Mouse (Mus musculus) retina, embryonic 14.5 days (tissue): Measurements from ENCODE around the gene Tubb5.
"Not testable (repeated sequence)": the region's sequence is repeated elsewhere in the genome, so short reads cannot be mapped to it uniquely, and the experiment has no call there.

ENCODE experiments used
- DNase-seq: peaks from one replicate; pipeline ENCODE4 v3.0.0-alpha.2; 2015; ENCODE audit warnings: low spot score

Tubb5 gene

DNA sequence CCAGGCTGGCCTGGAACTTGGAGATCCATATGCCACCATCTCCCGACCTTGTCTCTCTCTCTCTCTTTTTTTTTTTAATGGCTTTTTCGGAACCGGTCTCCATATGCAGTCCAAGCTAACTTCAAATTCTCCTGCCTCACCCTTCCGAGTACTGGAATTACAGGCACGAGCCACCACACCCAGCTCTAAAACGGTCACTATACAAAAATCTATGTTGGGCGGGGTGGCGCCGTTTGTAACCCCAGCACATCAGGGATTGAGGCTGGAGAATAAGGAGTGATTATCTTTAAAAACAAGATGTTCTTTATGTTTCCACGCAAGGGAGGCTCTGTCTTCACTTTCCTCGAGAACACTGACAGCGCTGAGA is 22.7 kb upstream of the Tubb5 start:
- DNase-seq = no peak

DNA sequence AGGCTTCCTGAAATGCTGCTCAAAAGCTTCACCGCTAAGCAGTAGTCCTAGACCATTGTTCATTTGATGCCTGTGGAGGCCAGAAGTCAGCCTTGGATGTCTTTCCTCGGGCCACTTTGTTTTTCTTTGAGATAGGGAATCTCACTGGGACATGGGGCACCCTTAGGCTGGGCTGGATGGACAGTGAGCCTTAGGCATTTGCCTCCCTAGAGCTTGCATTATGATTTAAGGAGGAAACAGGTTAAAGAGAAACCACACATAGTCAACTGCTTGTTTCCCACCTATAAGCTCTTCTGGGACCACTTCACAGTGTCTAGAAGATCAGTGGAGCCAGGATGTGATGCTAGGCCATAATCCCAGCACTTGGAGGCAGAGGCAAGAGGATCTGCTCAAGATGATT is 21.7 kb upstream of the Tubb5 start:
- DNase-seq = no peak

DNA sequence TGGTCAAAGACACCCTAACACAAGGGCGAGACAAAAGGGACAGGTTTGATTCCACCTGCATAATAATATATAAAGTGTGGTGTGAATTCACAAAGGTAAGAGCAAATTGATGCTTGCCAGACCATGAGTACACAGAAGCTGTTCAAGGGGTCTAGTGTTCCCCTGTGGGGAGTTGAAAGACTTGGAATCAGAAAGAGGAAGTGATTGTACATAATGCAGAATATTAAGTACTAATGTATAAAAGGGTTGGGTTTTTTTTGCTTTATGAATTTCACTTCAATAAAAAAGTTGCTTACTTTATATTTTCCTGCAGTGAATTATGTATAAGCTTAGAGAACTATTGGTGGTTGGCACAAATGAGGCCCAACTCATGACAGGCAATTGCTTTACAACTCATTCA is 21.3 kb upstream of the Tubb5 start:
- DNase-seq = no peak

DNA sequence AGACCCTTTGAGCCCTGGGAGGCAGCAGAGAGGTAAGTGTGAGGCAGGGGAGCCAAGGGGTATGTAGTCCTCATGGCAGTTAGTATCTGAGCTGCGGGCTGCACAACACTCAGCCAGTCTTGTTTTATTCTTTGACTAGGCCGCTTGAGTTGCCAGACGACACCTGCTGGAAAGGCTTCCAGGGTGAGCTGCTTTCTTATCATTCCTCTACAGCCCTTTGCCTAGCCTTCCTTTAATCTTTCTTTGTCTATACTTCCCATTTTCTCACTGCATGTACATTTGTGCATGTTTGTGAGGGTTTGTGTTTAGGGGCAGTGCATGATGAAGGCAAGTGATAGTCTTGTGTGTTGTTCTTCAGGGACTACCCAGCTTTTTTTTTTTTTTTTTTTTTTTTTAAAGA is 12.9 kb upstream of the Tubb5 start:
- DNase-seq = no peak

DNA sequence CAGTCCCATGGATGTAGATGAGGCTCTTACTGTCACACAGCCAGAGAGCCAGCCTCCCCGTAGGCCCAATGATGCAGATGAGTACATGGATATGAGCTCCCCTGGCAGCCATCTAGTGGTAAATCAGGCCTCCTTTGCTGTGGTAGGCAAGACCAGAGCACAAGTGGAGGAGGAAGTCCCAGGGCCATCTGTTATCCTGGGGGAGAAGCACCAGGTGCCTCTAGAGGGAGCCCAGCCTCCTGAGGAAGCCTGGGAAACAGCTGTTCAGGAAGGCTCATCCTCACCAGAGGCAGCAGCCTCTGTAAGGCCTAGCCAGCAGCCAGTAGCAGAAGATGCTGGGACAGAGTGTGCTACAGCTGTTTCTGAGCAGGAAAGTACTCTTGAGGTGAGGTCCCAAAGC is 10.0 kb upstream of the Tubb5 start:
- no peak for DNase-seq

DNA sequence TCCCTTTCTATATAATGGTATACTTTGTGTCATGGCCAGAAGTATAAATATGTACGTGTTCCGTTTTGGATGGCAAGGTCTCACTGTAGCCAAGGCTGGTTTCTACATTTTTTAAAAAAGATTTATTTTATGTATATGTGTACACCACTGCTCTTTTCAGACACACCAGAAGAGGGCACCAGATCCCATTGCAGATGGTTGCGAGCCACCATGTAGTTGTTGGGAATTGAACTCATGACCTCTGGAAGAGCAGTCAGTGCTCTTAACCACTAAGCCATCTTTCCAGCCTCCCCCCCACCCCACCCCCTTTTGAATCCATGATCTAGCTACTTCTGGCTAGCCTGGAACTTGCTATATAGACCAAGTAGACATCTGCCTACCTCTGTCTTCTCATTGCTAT is 5.4 kb upstream of the Tubb5 start:
- DNase-seq = no peak

DNA sequence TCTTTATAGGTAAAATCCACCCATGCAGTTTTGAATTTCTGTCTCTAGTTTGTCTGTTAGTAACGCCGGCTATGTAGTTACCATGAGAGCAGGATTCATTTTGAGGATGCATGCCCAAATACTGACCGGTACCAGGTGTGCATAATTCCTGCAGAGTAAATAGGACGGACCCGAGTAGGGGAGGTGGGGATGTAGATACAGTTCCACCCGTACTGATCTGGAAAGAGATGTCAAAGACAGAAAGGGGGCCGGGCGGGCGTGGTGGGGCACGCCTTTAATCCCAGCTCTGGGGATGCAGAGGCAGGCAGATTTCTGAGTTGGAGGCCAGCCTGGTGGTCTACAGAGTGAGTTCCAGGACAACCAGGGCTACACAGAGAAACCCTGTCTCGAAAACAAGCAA is 3.9 kb upstream of the Tubb5 start:
- DNase-seq = no peak

DNA sequence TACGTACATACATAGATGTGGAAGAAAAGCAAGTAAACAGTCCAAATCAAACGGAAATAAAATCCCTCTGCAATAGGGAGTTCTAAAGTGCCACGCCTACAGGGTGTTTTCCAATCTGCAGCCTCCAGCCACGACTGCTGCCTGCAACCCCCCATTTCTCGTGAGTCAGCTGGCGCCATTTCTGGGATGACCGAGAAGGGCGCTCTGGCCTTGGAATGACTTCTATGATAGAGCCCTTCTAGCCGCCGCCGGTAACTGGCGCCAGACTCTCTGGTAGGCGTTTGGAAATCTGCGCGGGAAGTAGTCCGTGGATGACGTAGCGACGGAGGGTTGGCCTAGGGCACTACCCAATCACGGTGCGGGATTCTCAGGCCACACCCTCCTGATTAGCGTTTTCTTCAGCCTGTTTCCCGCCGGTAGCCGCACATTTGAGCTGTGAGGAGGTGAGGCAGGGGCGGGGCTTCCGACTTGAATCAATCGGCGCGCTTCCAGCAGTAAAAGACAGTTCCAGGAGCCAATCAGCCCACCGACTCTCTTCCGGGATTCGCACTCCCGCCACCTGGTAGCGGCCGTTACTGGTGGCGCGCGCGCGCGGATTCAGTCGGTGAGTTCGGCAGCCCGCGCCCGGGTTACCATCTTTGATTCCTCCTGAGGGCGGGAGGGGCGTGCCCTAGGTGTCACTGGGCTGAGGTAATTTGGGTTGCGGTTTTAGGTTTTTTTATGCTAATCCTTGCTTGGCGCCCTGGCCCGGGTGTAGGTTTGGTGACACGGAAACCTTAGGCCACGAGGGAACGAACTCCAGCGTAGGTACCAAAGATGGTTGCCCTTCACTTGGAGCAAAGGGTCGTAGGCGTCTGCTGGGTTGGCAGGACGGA is 3.2 kb upstream of the Tubb5 start, which contains the start of gene Mdc1:
Gene Mdc1 (plus strand): TSS at position 440 of the 875 bp plus-strand sequence.
- peak; percentile 100 for DNase-seq

DNA sequence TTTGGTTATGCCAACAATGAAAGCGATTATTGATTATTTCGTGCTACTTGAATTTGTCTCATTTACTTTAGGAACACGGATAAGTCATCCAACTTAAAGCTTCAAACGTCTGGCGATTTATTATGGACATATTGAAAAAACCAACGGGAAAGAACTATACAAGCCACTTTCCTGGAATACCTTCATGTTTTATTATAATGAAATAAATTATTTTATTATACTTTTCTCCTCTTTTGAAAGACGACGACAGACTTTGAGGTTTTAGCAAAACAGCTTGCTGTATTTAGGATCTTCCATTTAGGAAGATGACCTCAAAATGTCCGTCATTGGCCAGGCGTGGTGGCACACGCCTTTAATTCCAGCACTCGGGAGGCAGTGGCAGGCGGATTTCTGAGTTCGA is 2.5 kb upstream of the Tubb5 start:
- no peak for DNase-seq

DNA sequence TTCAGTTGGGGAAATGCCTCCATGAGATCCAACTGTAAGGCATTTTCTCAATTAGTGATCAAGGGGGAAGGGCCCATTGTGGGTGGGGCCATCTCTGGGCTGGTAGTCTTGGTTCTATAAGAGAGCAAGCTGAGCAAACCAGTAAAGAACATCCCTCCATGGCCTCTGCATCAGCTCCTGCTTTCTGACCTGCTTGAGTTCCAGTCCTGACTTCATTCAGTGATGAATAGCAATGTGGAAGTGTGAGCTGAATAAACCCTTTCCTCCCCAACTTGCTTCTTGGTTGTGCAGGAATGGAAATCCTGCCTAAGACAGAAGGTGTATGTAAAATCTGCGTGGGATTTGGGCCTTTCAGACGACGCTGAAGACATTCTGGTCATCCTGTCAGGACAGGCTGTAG is 896 bp upstream of the Tubb5 start:
- not testable (repeated sequence) for DNase-seq

DNA sequence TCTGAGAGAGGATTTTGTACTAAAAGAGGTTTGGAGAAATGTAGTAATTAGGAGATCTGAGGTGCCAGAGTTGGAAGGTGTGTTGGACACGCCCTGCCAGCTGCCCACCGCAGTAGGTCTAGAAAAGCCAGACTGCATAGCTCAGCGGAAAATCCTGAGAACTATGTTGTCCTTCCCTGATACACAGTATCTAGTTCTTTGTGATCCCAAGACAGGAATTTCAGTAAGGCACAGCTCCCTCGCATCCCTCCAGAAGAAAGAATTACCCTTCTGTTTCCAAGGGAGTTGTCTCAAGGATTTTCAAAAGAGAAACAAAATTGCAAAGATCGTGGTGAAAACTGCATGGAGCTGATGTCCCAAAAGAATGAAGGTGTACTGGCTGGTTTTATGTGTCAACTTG is 464 bp upstream of the Tubb5 start:
- no peak for DNase-seq

DNA sequence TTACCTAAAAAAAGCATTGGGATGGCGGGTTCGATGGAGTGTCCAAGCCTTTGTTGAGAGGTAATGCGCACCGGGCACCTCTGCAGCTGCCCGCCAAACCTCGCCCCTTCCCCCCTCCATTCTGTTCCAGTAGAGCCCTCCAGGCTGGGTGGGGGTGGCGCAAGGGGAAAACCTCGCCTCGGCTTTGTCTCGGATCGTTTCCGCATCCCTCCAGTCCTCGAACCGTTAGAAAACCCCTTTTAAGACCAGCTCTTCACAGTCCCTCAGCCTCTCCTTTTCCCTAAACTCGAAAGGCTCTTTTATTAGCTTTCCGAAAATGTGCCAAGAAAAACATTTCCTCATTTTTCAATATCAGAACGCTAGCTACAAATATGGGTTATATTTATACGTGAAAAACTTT is 619 bp downstream of the Tubb5 start:
- DNase-seq = peak; percentile 74

DNA sequence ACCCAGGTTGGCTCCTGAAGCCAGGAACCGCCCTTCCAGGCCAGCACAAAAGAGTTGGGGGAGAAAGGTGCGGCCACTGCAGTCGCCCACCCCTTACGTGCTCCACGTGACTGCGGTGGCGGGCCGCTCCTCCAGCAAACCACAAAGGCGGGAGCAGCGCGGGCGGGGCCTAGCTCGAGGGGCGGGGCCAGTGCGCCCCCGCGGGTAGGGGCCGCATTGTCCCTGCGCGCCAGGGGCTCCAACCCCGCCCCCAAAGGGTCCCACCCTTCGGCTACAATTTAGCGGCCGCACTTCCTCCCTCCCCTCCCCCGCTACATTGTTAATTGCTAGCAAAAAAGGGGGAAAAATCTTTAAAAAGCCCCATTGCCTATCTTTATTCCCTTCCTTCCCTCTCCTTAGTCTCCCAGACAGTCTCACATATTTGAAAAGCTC is 1.1 kb downstream of the Tubb5 start:
- peak; percentile 94 for DNase-seq

DNA sequence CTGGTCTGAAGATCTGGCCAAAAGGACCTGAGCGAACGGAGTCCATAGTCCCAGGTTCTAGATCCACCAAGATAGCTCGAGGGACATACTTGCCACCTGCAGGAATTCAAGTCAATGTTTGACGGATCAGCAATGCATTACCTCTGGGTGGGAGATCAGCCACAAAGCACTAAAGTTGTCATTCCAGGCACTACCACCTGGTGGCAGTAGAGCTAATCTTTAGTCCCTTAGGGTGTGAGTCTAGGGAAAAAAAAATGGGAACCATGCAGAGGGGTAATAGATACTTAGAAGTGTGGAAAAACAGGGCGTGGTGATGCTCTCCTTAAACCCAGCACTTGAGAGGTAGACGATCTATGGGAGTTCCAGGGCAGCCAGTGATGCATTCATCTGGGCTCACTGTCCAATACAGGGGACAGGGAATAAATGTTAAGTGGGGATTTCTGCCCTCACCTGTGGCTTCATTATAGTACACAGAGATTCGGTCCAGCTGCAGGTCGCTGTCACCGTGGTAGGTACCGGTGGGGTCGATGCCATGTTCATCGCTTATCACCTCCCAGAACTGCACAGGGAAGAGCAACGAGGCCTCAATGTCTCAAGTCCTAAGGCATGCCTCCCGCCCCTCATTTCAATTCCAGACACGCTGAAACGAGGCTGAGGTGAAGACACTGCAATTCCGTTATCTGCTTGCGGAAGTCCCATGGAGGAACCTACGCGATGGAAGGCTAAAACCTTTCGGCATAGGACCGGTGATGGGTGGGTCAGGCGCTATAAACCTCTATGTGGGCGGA is 1.7 kb downstream of the Tubb5 start:
- DNase-seq = peak; percentile 99

DNA sequence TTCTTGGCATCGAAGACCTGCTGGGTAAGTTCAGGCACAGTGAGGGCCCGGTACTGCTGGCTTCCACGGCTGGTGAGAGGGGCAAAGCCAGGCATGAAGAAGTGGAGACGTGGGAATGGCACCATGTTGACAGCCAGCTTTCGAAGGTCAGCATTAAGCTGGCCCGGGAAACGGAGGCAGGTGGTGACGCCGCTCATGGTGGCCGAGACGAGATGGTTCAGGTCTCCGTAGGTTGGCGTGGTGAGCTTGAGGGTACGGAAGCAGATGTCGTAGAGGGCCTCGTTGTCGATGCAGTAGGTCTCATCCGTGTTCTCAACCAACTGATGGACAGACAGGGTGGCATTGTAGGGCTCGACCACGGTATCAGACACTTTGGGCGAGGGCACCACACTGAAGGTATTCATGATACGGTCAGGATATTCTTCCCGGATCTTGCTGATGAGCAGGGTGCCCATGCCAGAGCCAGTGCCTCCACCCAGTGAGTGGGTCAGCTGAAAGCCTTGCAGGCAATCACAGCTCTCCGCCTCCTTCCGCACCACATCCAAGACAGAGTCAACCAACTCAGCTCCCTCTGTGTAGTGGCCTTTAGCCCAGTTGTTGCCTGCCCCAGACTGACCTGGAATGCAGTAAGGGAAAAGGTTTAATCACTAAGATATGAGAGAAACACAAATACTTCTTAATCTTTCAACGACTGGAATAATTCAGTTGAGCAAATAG is 2.5 kb downstream of the Tubb5 start:
- no peak for DNase-seq

DNA sequence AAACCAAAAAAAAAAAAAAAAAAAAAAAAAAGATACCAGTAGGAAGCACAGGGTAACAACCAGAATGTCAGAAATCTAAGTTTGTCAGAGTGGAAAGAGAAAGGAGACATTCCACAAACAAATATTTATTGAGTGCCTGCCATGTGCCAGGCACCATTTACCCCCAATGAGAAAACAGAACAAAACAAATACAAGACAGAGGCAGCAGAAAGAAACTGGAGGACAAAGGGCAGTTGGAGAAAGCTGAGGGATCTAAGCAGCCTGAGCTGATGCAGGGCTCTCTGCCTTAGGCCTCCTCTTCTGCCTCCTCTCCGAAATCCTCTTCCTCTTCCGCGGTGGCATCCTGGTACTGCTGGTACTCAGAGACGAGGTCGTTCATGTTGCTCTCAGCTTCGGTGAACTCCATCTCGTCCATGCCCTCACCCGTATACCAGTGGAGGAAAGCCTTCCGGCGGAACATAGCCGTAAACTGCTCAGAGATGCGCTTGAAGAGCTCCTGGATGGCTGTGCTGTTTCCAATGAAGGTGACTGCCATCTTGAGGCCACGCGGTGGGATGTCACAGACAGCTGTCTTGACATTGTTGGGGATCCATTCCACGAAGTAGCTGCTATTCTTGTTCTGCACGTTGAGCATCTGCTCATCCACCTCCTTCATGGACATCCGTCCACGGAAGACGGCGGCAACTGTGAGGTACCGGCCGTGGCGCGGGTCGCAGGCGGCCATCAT is 3.2 kb downstream of the Tubb5 start:
- DNase-seq = no peak

DNA sequence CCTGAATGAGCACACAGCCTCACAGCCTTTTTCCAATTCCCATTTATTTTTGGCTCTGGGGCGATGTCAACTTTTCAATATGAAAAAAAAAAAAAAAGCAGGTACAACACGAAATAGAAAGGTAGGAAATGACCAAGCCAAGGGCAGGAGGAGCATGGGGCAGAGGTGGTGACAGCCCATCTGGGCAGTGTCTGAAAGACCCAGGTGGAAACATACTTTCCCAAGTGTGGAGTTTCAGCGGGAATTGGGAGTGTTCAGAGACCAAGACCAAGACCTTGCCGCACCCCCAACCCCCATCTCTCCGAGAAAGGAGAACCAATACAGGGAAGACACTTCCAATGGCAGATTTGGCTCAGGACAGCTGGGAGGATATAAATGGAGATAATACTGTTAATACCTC is 4.2 kb downstream of the Tubb5 start:
- DNase-seq = no peak

DNA sequence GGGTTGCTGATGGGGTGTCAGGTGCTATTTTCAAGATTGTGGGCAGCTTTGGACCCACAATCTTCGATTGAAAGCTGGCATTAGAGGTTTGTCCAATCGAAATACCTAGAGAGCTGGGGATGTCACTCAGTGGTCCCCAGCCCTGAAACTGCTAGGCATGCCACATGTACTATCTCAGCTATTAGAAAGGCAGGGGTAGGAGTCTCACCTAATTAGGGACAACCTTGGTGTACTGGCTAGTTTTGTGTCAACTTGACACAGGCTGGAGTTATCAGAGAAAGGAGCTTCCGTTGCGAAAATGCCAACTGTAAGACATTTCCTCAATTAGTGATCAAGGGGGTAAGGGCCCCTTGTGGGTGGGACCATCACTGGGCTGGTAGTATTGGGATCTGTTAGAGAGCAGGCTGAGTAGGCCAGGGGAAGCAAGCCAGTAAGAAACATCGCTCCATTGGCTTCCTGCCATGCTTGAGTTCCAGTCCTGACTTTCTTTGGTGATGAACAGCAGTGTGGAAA is 4.8 kb downstream of the Tubb5 start:
- no peak for DNase-seq

DNA sequence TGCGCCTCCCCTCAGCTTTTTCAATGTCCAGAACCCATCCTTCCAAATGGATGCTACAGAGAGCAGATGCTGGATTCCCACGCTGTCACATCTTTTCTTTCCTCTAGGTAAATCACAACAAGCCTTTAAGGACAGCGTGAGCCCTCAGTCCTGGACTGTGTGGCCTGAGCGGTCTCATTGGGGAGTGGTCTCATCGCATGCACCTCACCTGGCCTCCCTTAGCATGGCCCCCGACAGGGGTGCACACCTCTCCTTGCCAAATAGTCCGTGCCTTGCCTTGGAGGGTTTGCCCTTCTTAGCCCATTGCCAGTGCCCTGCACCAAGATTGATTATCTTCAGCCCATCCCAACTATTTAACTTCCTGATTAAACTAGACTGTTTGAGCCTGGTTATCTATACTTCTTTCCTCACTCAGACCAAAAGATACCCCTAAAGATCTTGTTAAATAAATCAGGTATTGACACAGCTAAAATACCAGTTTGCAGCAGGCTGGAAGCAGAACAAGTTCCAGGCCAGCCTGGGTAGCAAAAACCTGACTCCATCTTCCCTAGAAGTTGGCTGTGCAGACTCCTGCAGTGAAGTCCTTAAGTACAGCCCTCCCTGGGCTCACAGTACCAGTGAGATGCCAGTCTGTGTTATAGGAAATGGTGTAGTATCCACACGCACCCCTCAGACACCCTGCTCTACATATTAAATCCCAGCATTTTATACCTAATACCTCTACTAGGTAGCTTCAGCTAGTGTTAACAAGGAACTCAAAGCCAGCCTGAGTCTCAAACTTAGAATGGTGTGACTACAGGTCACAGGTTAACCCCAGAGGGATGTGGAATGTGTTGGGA is 5.5 kb downstream of the Tubb5 start:
- DNase-seq = no peak

DNA sequence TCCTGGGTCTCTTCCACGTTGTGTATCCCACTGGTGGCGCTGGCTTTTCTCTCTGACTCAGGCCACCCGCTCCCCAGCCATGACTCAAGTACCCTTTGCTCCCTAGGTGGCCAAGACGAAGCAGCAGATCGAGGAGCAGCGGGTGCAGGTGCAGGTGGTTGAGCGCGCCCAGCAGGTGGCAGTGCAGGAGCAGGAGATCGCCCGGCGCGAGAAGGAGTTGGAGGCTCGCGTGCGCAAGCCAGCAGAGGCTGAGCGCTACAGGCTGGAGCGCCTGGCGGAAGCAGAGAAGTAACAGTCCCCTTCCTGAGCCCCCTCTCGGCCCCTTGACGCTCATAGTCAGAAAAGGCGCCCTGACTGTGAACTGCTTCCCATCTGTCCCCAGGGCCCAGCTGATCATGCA is 8.4 kb downstream of the Tubb5 start:
- DNase-seq = peak; percentile 88
